Mouse (Mus musculus) thymus, adult 2 months (tissue): ENCODE results near the gene Ahnak.

ENCODE experiments used
- CTCF ChIP-seq: fragments of 200-500 bp; IDR thresholded peaks from 2 replicates; pipeline ENCODE4 v1.5.1; 2012; ENCODE audit warnings: mild to moderate bottlenecking, control low read depth, low read length, moderate library complexity, borderline replicate concordance; ENCODE audit not compliant: control insufficient read depth, poor library complexity, insufficient read depth; ENCODE audit errors: extremely low read depth
- POLR2A ChIP-seq: fragments of 200-500 bp; IDR thresholded peaks from 2 replicates; pipeline ENCODE4 v1.6.1; 2012; ENCODE audit warnings: mild to moderate bottlenecking, low read length, control low read depth, moderate library complexity; ENCODE audit not compliant: control insufficient read depth, poor library complexity, insufficient read depth; ENCODE audit errors: extremely low read depth

- TF ChIP-seq CTCF = no peak
- no peak for TF ChIP-seq POLR2A
Measured at GRCm38 (mm10) chr19:9099751-9100150, 110.7 kb downstream of the Ahnak start.
